Mouse (Mus musculus) ES-E14 (cell line): ENCODE measurements around the gene Glo1. TPM values are rescaled to one million over a fixed set of nuclear protein-coding genes. Genes with fewer than 3 reads are reported as not detected.

Experiments used
- DNase-seq: peaks from one replicate; pipeline ENCODE4 v3.0.0-alpha.2; 2013; ENCODE audit warnings: low read depth, low spot score
- H3K27ac ChIP-seq: 2 replicates; pipeline ENCODE4 v1.5.1; 2012; ENCODE audit warnings: low read depth, mild to moderate bottlenecking, low read length, moderate library complexity, mixed read lengths; ENCODE audit not compliant: poor library complexity, insufficient read depth, severe bottlenecking
- H3K36me3 ChIP-seq: 2 replicates; pipeline ENCODE4 v1.6.1; 2012; ENCODE audit warnings: mild to moderate bottlenecking, low read length, moderate library complexity, mixed read lengths; ENCODE audit not compliant: control insufficient read depth, poor library complexity, insufficient read depth, severe bottlenecking
- H3K4me1 ChIP-seq, 2 experiments: fragments of 150-350 bp in 1 of 2; sonication (generic) in 1 of 2; 2 replicates each; pipeline ENCODE4 v1.6.1; 2012; ENCODE audit warnings: low read length in 2 of 2, mild to moderate bottlenecking in 1 of 2, mixed read lengths in 1 of 2; ENCODE audit not compliant: control insufficient read depth in 2 of 2, insufficient read depth in 2 of 2, poor library complexity in 1 of 2
- H3K4me3 ChIP-seq, 2 experiments: fragments of 150-350 bp in 1 of 2; sonication (generic) in 1 of 2; 2 replicates each; pipeline ENCODE4 v1.5.1; 2012; ENCODE audit warnings: low read length in 2 of 2, low read depth in 1 of 2, mild to moderate bottlenecking in 1 of 2, mixed read lengths in 1 of 2; ENCODE audit not compliant: insufficient read depth in 1 of 2, poor library complexity in 1 of 2, severe bottlenecking in 1 of 2
- H3K9ac ChIP-seq: 2 replicates; pipeline ENCODE4 v1.6.1; 2012; ENCODE audit warnings: low read depth, mild to moderate bottlenecking, low read length, mixed read lengths; ENCODE audit not compliant: poor library complexity, insufficient read depth, severe bottlenecking
- H3K9me3 ChIP-seq: fragments of 150-350 bp; sonication (generic); 2 replicates; pipeline ENCODE4 v1.6.1; 2012; ENCODE audit warnings: low read depth, mild to moderate bottlenecking, low read length; ENCODE audit not compliant: control insufficient read depth, insufficient read depth
- CHD2 ChIP-seq: IDR thresholded peaks from 2 replicates; pipeline ENCODE4 v1.6.1; 2014; ENCODE audit warnings: mild to moderate bottlenecking, low read depth, low read length, inconsistent platforms
- HCFC1 ChIP-seq: IDR thresholded peaks from 2 replicates; pipeline ENCODE4 v1.6.1; 2012; ENCODE audit warnings: low read length, inconsistent platforms, borderline replicate concordance; ENCODE audit not compliant: insufficient read depth
- MAFK ChIP-seq: IDR thresholded peaks from 2 replicates; pipeline ENCODE4 v1.6.1; 2014; ENCODE audit warnings: mild to moderate bottlenecking, low read depth, low read length, inconsistent platforms; ENCODE audit not compliant: insufficient read depth
- ZC3H11A ChIP-seq: IDR thresholded peaks from 2 replicates; pipeline ENCODE4 v1.6.1; 2012; ENCODE audit warnings: low read depth, mild to moderate bottlenecking, inconsistent platforms, low read length, borderline replicate concordance
- ZNF384 ChIP-seq: IDR thresholded peaks from 2 replicates; pipeline ENCODE4 v1.6.1; 2012; ENCODE audit warnings: low read depth, low read length, inconsistent platforms
- in situ Hi-C, 2 experiments: fragments of 600-800 bp; cut with MboI; formaldehyde crosslinking; loops; one replicate each; pipeline ENCODE4 v1.15.1; 2025; ENCODE audit warnings: low sequenced_read_pairs in 2 of 2, inconsistent platforms in 1 of 2; ENCODE audit not compliant: unreplicated experiment in 2 of 2
- total RNA-seq: library from RNA; depleted of rRNA; stranded (reverse); fragments of 300-350 nt; gene quantifications from 2 replicates; pipeline ENCODE4 v1.2.3, GENCODE M21; 2012

Gene Glo1
- total RNA-seq, 1 experiment, result 283 TPM

DNA sequence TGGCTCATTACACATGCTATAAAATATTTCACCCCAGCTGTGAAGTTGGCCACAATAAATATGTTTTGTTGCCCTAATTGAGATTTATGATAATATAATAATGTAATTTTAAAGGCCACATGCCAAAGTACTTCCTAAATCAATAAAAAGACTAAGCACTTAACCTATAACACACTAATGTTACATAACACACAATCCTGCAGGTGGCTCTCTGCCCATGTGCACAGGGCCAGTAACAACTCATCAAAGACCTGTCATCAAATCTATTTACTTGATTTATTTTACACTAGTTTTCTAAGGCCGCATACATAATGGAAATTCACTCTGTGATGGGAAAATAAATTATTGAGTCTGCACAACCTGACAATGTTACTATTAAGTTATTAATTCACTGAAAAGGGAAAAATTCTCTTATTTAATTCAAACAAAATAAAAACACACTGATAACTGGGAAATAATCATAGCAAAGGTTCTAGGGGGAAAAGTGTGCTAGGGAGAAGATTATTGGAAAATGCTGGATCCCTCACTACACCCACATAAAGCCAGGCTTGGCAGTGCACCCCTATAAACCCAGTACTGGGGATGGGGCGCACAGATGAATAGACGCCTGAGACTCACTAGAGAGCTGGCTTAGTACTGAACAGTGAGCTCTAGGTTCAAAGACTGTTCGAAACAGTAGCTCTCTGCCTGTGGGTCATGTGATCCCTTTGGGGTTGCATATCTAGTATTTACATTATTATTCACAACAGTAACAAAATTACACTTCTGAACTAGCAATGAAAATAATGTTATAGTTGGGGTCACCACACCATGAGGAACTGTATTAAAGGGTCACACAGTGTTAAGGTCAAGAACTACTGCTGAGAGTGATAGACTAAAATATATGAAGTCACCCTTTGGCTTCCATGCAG, 73.4 kb downstream of the Glo1 start:
- Histone ChIP-seq H3K27ac (no peak overlapping the region), H3K36me3 (no peaks in the 10 kb centered on the region), H3K4me3 (no peak overlapping the region), H3K4me1 (peaks cover 0 to 20% of the 10 kb centered on the region in 2 experiments; a peak in 1 of 4 replicates), H3K9me3 (peaks cover 1% of the 10 kb centered on the region; the same call in 1 of the 2 replicates), H3K9ac (no peak overlapping the region)
- no peak for TF ChIP-seq ZNF384
- TF ChIP-seq MAFK, result no peak
- no peak for TF ChIP-seq ZC3H11A
- no peak for TF ChIP-seq HCFC1
- no peak for TF ChIP-seq CHD2
- in situ Hi-C loops, result no loop called here
- no peak for DNase-seq

DNA sequence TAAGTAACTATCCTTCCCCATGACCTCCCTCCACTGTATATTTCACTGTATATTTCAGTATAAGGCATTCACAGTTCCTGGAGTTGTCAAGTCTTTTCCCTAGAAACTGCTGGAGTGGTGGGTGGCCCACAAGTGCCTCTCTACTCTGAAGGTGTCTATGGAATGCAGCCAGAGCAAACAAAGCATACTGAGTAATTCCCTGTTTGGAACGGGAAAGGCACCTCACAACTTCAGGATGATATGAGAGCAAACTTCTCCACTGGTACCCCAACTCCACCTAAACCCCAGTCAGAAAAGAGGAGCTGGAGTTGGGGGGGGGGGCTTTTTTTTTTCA, 75.9 kb downstream of the Glo1 start:
- Histone ChIP-seq H3K4me3 (no peak overlapping the region), H3K9ac (no peak overlapping the region), H3K4me1 (peaks cover 0 to 16% of the 10 kb centered on the region in 2 experiments; a peak in 1 of 4 replicates), H3K36me3 (no peaks in the 10 kb centered on the region), H3K9me3 (peaks cover 1% of the 10 kb centered on the region; the same call in 1 of the 2 replicates), H3K27ac (no peak overlapping the region)
- in situ Hi-C loops, result no loop called here
- no peak for TF ChIP-seq ZNF384
- no peak for TF ChIP-seq HCFC1
- TF ChIP-seq CHD2, result no peak
- DNase-seq, result no peak

GRCm38 (mm10) chr17:30549899-30550773, 76.5 kb downstream of the Glo1 start:
- Histone ChIP-seq H3K27ac (no peak overlapping the region), H3K9ac (no peak overlapping the region), H3K9me3 (peaks cover 1% of the 10 kb centered on the region; the same call in 1 of the 2 replicates), H3K4me1 (peaks cover 0 to 14% of the 10 kb centered on the region in 2 experiments; a peak in 1 of 4 replicates), H3K4me3 (no peak overlapping the region), H3K36me3 (no peaks in the 10 kb centered on the region)
- in situ Hi-C loops, result no loop called here
- TF ChIP-seq ZNF384 (no peak), HCFC1 (no peak), CHD2 (no peak), MAFK (no peak), ZC3H11A (no peak)
- DNase-seq, result no peak

GRCm38 (mm10) chr17:30539098-30539497, 87.6 kb downstream of the Glo1 start:
- in situ Hi-C loops, result no loop called here
- DNase-seq, result no peak
- Histone ChIP-seq H3K9ac (no peak overlapping the region), H3K27ac (no peak overlapping the region), H3K9me3 (no peaks in the 10 kb centered on the region), H3K36me3 (no peaks in the 10 kb centered on the region), H3K4me1 (peaks cover 0 to 3% of the 10 kb centered on the region in 2 experiments; a peak in 1 of 4 replicates), H3K4me3 (no peak overlapping the region)
- TF ChIP-seq ZNF384 (no peak), CHD2 (no peak), ZC3H11A (no peak), HCFC1 (no peak), MAFK (no peak)
